Mouse (Mus musculus) lung, postnatal 0 days (tissue): ENCODE data around the gene U2surp.

ENCODE experiments used
- CTCF ChIP-seq: IDR thresholded peaks from 2 replicates; pipeline ENCODE4 v1.5.1; 2016; ENCODE audit warnings: antibody characterized with exemption, mild to moderate bottlenecking
- EP300 ChIP-seq: IDR thresholded peaks from 2 replicates; pipeline ENCODE4 v1.6.1; 2016; ENCODE audit warnings: antibody characterized with exemption, mild to moderate bottlenecking, control low read depth

- TF ChIP-seq CTCF (no peak), EP300 (no peak)
Observed at GRCm38 (mm10) chr9:95559059-95559935, 47.5 kb upstream of the U2surp start, which contains the start of gene Paqr9.
